Mouse (Mus musculus): ENCODE measurements around the gene Kcng4.

DNA sequence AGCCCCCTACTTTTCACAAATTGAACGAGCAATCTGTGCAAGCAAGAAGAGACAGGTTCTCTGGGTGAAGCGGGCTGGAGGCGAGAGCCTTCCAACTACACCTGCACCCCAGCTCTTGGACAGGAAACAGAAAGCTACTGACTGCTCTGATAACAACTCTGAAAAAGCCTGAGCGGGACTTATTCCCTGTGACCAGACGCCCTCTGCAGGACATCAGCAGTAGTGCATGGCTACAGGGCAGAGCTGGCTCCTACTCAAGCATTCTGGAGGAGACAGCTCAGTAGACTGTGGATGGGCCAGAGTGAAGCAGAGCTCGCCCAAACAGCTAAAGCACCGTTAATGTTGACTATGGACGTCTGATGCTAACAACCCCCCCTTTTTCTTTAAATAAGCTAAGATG is 40.9 kb upstream of the Kcng4 start:
- TF ChIP-seq POLR2A (IDR thresholded peaks at IDR 0.05; ENCODE audit: borderline replicate concordance, extremely low read depth, insufficient read depth, insufficient read length, poor library complexity, severe bottlenecking) (no peak), CTCF (IDR thresholded peaks at IDR 0.05; ENCODE audit: borderline replicate concordance, extremely low read depth, insufficient read depth, insufficient read length) (peak; percentile 95)

Data from brain, embryonic 14.5 days (tissue).